Mouse (Mus musculus) 3T3-L1 (cell line): ENCODE results near the gene Fcrla.
"Not testable (repeated sequence)": the region's sequence is repeated elsewhere in the genome, so short reads cannot be mapped to it uniquely, and the experiment has no call there.

Experiments used
- DNase-seq: peaks from one replicate; pipeline ENCODE4 v3.0.0-alpha.2; 2015; ENCODE audit warnings: low read depth, low spot score

Fcrla gene

GRCm38 (mm10) chr1:170927378-170927777, at the start of gene Fcrla:
Gene Fcrla (minus strand): TSS chr1:170927583.
- no peak for DNase-seq

DNA sequence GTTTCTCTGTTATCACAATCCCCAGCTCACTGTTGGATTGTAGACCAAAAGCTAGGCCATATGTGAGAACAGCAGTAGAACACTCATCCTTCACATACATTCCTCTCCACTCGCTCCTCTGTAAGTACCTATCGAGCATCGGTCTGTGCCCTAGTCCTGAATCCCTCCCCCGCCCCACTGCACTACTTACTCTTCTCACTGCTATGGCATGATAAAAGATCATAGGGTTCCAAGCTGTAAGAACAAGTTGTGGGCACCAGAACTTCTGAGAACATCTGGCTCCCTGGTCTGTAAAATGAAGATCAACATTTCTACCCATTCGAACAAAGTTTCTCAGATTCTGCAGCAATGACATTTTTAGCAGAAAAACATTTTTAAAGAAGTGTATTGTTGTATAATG, 49.1 kb upstream of the Fcrla start, which contains the start of gene Fcgr2b:
TSS of gene Fcgr2b (minus strand) at position 101 of the 400 bp plus-strand sequence.
- no peak for DNase-seq

GRCm38 (mm10) chr1:170975751-170976161, 48.4 kb upstream of the Fcrla start:
- no peak for DNase-seq

DNA sequence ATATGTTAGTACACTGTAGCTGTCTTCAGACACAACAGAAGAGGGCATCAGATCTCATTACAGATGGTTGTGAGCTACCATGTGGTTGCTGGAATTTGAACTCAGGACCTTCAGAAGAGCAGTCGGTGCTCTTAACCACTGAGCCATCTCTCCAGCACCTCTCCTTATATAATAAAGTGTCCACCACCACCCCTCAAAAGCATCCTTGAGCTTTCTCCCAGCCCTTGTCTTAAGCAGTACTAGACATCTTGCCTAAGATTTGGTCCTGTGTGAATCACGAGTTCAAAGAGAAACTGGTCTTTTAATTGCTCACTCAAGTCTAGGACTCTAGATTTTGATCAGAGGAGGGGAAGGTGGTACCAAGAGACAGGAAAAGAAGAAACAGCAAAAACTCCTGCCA, 48.0 kb upstream of the Fcrla start:
- not testable (repeated sequence) for DNase-seq

GRCm38 (mm10) chr1:170974736-170975135, 47.4 kb upstream of the Fcrla start:
- no peak for DNase-seq

GRCm38 (mm10) chr1:170974171-170974570, 46.8 kb upstream of the Fcrla start:
- no peak for DNase-seq

- peak; percentile 40 for DNase-seq
Observed at GRCm38 (mm10) chr1:170972936-170973335, 45.6 kb upstream of the Fcrla start.

DNA sequence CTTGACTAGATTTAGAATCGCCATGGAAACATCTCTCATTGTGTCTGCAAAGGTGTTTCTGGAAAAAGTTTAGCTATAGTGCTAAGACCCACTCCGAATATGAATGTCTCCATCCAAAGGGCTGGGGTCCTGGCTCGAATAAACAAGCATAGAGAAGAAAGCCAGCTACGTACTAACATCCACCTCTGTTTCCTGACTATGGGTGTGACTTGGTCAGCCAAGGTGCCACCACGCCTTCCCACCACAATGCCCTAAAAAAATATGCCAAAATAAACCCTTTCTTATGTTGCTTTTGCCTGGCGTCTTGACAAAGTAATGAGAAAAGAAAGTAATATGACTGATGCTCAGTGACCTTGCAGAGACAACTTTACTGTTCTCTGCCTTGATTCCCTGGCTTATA, 45.1 kb upstream of the Fcrla start:
- DNase-seq, result peak; percentile 13

GRCm38 (mm10) chr1:170968576-170968975, 41.2 kb upstream of the Fcrla start:
- DNase-seq, result no peak

DNA sequence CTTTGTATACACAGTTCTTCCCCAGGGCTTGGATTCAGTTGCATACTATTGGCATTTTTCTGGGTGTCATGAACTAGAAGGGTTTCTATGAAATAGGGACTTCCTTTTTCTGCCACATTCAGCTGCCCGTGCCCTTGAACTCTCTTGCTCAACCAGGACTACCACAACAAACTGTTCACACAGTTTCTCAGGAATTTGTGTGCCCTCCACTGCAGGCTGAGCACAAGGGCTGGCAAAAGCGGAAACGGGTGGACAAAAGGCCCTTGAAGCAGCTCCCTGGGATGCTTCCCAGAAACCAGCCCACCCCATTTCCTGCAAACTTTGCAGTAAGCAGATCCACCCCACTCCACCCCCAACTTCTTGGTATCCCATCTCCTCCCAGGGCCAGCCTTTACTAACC, 40.2 kb upstream of the Fcrla start:
- DNase-seq, result no peak

DNA sequence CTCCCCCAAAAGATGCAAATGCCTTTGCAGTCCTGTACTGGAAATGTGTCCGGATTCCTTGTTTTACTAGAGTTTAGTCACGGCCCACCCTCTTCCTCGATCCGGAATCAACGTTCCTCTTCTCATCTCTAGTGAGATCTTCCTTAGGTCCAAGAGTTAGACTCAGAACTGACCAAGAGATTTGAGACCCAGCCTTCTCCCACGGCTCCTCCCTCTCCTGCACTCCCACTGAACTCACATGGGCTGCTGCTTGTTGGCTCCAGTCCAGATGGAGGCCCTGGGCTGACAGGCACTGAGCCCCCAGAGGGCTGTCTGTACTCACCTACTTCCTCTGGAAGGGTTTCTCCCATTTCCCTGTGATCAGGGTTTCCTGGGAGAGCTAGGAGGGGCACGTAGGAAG, 35.7 kb upstream of the Fcrla start:
- peak; percentile 50 for DNase-seq

- DNase-seq, result peak; percentile 75
Observed at GRCm38 (mm10) chr1:170962301-170962700, 34.9 kb upstream of the Fcrla start.

DNA sequence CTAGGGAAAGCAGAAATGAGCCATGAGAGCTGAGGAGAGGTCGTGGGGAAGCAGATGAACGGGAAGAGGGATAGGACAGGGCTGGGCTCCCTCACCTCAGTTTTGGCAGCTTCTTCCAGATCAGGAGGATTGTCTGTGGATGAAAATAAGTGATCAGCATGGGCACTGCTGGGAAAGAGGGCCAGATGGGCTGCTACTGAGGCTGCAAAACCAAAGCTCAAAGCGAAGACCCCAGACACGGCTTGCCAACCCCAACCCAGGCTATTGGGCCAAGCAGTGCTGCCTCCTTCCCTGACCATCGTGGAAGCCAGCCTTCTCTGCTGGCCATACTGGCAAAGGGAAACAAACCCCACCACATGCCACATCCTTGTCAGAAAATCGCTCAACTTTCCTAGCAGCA, 33.7 kb upstream of the Fcrla start:
- DNase-seq, result no peak

GRCm38 (mm10) chr1:170959791-170960190, 32.4 kb upstream of the Fcrla start:
- peak; percentile 21 for DNase-seq

DNA sequence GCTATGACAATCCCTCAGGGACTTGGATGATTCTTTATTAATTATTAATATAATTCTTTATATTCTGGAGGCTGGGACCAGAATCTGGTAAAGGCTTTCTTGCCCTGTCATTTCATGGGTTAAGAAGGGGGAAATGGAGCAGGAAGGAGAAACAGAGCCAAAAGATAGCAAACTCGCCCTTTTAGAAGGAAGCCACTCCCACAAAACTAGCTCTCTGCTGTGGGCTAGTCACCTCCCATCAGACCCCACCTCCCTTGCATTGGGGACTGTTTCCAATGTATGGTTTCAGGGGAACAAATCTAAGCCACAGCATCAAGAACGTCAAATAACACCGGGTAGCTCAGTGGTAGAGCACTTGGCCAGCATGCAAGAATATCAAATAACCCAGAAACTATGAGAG, 30.8 kb upstream of the Fcrla start:
- DNase-seq, result no peak

- no peak for DNase-seq
Observed at GRCm38 (mm10) chr1:170953192-170953591, 25.8 kb upstream of the Fcrla start.

DNA sequence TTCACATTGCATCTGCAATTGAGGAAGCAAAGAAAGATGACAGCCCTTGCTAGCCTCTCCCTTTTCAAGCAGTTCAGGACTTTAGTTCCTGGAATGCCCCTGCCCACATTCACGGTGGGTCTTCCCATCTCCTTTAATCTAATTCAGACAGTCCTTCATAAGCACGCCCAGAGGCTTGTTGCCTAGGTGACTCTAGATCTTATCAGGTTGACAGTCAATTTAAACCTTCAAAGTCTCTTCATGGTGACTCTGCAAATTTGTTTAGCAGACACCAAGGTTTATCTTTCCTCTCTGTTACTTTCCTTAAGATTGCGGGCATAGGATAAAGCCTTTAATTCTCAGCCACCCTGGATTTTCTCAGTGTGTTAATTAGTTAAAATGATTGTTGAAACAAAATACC, 23.4 kb upstream of the Fcrla start:
- DNase-seq, result no peak

- DNase-seq, result not testable (repeated sequence)
Observed at GRCm38 (mm10) chr1:170944908-170945307, 17.5 kb upstream of the Fcrla start.

GRCm38 (mm10) chr1:170944151-170944550, 16.8 kb upstream of the Fcrla start:
- DNase-seq, result not testable (repeated sequence)

- DNase-seq, result no peak
Observed at GRCm38 (mm10) chr1:170939255-170939654, 11.9 kb upstream of the Fcrla start.

DNA sequence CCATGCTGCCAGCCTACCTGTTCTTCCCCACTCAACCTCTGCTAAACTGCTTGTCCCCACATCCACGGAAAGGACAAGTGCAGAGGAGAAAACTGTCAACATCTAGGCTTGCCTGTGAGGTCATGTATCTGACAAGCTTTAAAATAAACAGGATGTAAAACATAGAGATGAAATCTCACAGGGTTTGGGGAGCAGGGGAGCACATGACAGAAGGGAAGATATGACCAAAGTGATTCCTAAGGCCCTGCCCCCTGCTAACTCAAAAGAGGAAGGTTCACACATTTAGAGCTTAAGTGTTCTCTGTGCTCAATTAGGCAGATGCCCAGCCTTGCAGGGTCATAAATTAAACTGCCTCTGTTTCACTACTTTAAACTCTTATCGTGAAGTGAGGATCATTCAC, 7.0 kb upstream of the Fcrla start:
- DNase-seq, result no peak

- no peak for DNase-seq
Observed at GRCm38 (mm10) chr1:170933940-170934339, 6.6 kb upstream of the Fcrla start.

- no peak for DNase-seq
Observed at GRCm38 (mm10) chr1:170933386-170933920, 6.1 kb upstream of the Fcrla start.

DNA sequence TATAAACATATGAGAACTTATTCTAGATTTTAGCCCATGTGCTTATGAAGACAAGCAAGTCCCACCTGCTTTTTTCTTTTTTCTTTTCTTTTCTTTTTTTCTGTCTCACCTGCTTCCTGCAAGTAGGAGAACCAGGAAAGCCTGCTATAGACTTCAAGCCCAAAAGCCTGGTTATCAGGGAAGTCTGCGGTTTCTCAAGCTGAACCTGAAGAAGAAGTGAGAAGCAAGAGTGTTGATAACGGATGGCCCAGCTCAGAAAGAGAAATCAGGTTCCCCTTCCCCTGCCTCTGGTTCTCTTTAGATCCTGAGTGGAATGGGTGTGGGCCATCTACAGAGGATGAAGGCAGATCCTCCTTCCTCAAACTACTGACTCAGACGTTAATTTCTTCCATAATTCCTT, 4.7 kb upstream of the Fcrla start:
- no peak for DNase-seq
